Mouse (Mus musculus): ENCODE measurements around the gene Dus2. TPM values are rescaled to one million over a fixed set of nuclear protein-coding genes. Genes with fewer than 3 reads are reported as not detected.
A peak's percentile ranks its signal among the peaks of the same experiment; 100 is the strongest.

Gene Dus2
- polyA plus RNA-seq, 1 experiment: 19.8 TPM

DNA sequence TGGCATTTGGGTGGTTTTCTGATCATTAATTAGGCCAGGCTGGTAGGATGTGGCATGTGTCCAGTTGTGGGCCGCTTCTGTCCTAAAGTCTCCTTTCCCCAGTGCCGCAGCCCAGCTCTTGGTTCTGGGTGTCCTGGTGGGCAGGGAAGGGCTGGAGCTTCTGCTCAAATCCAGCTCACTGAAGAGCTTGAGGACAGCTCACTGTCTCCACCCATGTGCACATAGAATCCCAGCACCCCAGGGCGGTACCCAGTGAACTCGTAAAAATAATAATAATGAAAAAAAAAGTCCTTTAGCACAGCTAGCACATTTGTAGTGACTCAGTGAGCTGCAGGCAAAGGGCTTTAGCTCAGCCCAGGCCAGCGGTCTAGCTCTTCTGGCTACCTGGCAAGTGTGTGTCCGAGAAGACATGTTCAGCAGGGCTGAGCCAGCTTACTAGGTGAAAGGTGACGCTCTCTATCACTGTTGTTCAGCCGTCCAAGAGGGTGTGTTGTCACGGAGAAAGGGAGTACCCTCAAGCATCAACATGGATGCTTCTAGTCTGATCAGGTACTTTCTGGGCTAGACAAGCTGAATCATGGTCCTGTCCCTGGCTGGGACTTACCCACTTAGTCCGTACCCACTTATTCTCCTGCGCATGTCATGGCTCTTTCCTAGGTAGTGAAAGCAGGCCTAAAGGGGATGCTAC, 55.9 kb downstream of the Dus2 start:
- H3K27me3 ChIP-seq (ENCODE audit: control insufficient read depth, insufficient read depth, low read length): no peaks in the 10 kb centered on the region
- H3K4me1 ChIP-seq (replicated peaks; ENCODE audit: control insufficient read depth, insufficient read depth, low read length): peaks cover 15% of the 10 kb centered on the region
- WGBS: 98% methylated on average over 11 of the region's 11 CpGs
- H3K4me3 ChIP-seq (ENCODE audit: control insufficient read depth, insufficient read depth, low read length): no peak overlapping the region
- no peak overlapping the region for H3K27ac ChIP-seq (ENCODE audit: control insufficient read depth, insufficient read depth, low read length)
- TF ChIP-seq CTCF (IDR thresholded peaks at IDR 0.05; ENCODE audit: borderline replicate concordance, control insufficient read depth, extremely low read depth, insufficient read depth, low read length, poor library complexity): no peak
- no peak for TF ChIP-seq POLR2A (IDR thresholded peaks at IDR 0.05; ENCODE audit: control insufficient read depth, extremely low read depth, insufficient read depth, low read length, poor library complexity)
- H3K36me3 ChIP-seq (ENCODE audit: control insufficient read depth, insufficient read depth, low read length): no peaks in the 10 kb centered on the region
- DNase-seq: no peak

DNA sequence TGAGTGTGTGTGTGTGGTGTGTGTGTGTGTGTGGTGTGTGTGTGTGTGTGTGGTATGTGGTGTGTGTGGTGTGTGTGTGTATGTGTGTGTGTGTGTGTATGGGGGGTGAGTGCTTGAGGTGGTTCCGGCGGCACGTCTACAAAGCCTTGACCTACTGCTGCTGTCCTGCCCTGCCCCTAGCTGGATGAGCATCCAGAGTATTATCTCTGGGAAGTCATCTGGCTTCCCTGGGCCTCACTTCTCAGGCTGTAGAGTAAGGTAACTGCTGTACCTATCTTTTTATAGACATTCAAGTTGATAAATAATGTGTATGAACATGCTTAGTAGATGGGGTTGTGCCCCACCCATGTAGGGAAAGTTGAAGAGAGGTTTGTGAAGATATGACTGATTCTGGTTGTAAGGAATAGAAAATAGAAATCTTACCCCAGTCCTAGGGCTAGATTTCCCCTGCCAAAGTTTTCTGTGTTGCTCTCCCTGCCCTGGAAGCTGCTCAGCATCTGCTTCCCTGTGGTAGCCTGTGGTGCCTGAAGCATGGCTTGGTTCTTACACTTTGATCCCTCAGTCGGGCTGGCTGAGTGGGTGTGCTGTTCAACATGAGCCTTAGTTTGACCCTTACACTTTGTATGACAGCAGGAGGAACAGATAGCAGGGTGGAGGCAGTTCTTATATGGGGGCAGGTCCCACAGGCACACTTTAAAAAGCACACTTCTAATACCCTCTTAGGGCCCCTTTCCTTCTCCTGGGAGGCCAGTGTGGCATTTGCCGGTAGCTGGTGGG, 56.9 kb downstream of the Dus2 start:
- no peak for DNase-seq
- 89% methylated on average over 5 of the region's 5 CpGs for WGBS
- no peak overlapping the region for H3K27ac ChIP-seq (ENCODE audit: control insufficient read depth, insufficient read depth, low read length)

DNA sequence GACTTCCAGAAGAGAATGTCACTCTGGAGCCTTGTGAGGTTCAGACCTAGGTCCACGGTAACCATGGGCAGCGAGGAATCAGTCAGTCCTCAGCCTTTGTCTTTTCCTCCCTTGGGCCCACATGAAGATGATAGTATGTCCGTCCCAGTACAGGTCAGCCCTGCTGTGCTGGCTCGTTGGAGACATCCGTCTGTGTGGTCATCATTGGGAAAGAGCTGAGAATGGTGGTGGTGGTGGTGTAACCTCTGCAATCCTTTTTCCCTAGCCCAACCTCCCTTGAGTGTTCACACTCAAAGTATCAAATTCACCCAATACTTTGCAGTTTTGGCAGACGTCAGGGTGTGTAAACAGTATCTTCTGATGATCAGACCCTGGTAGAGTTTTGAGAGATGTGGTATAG, 58.7 kb downstream of the Dus2 start:
- DNase-seq: no peak
- Histone ChIP-seq H3K27ac (ENCODE audit: control insufficient read depth, insufficient read depth, low read length) (no peak overlapping the region), H3K36me3 (ENCODE audit: control insufficient read depth, insufficient read depth, low read length) (no peaks in the 10 kb centered on the region), H3K4me3 (ENCODE audit: control insufficient read depth, insufficient read depth, low read length) (no peak overlapping the region), H3K4me1 (replicated peaks; ENCODE audit: control insufficient read depth, insufficient read depth, low read length) (peaks cover 36% of the 10 kb centered on the region), H3K27me3 (ENCODE audit: control insufficient read depth, insufficient read depth, low read length) (no peaks in the 10 kb centered on the region)
- 96% methylated on average over 6 of the region's 6 CpGs for WGBS
- no peak for TF ChIP-seq POLR2A (IDR thresholded peaks at IDR 0.05; ENCODE audit: control insufficient read depth, extremely low read depth, insufficient read depth, low read length, poor library complexity)

More for the DNA sequence above, 56.9 kb downstream of the Dus2 start:
- Histone ChIP-seq H3K27me3 (ENCODE audit: control insufficient read depth, insufficient read depth, low read length) (no peaks in the 10 kb centered on the region), H3K4me1 (replicated peaks; ENCODE audit: control insufficient read depth, insufficient read depth, low read length) (peaks cover 25% of the 10 kb centered on the region), H3K36me3 (ENCODE audit: control insufficient read depth, insufficient read depth, low read length) (no peaks in the 10 kb centered on the region), H3K4me3 (ENCODE audit: control insufficient read depth, insufficient read depth, low read length) (no peak overlapping the region)
- TF ChIP-seq POLR2A (IDR thresholded peaks at IDR 0.05; ENCODE audit: control insufficient read depth, extremely low read depth, insufficient read depth, low read length, poor library complexity) (no peak), CTCF (IDR thresholded peaks at IDR 0.05; ENCODE audit: borderline replicate concordance, control insufficient read depth, extremely low read depth, insufficient read depth, low read length, poor library complexity) (no peak)

DNA sequence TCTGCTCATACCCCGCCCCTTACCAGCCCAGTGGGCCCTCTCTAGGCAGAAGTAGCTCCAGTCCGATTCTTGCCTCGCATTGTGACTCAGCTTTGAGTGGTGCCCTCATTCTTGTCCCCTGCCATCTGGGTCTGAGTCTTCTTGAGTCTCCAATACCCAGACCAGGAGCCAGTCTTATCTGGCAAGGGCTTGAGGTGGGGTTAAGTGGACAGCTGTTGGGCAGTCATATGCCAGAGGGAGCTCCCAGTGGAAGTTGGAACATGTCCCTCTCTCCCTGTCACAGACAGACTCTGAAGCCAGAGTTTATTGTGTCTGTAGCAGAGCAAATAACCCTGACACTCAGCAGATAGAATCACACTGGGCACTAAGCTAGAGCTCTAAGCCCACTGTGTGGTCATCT, 59.9 kb downstream of the Dus2 start:
- no peaks in the 10 kb centered on the region for H3K36me3 ChIP-seq (ENCODE audit: control insufficient read depth, insufficient read depth, low read length)
- H3K4me3 ChIP-seq (ENCODE audit: control insufficient read depth, insufficient read depth, low read length): no peak overlapping the region
- DNase-seq: no peak
- WGBS: 91% methylated on average over 3 of the region's 3 CpGs
- H3K27me3 ChIP-seq (ENCODE audit: control insufficient read depth, insufficient read depth, low read length): no peaks in the 10 kb centered on the region
- no peak for TF ChIP-seq CTCF (IDR thresholded peaks at IDR 0.05; ENCODE audit: borderline replicate concordance, control insufficient read depth, extremely low read depth, insufficient read depth, low read length, poor library complexity)
- TF ChIP-seq POLR2A (IDR thresholded peaks at IDR 0.05; ENCODE audit: control insufficient read depth, extremely low read depth, insufficient read depth, low read length, poor library complexity): no peak
- no peak overlapping the region; the same call in 1 of the 2 replicates for H3K27ac ChIP-seq (ENCODE audit: control insufficient read depth, insufficient read depth, low read length)
- peaks cover 47% of the 10 kb centered on the region for H3K4me1 ChIP-seq (replicated peaks; ENCODE audit: control insufficient read depth, insufficient read depth, low read length)

DNA sequence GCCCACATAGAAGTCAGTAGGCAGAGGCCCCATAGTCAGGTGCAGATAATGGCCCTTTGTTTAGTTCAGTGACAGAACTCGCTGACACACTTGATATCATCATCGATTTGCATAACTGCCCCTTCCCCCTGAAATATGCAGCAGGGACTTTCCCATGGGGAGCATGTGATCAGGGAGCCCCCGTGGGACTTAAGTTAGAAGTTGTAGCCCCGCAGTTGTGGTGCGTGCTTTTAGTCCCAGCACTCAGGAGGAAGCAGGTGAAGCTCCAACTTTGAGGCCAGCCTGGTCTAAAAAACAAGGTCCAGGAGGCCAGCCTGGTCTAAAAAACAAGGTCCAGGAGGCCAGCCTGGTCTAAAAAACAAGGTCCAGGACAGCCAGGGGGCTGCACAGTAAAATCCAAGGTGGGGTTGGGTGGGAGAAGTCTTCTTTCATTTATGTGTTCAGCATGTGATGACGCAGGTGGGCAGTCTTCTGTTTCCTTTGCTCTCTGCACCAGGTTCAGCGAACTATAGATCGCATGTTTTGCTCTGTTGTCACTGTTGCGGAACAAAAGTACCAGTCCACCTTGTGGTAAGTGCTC, 61.5 kb downstream of the Dus2 start:
- TF ChIP-seq POLR2A (IDR thresholded peaks at IDR 0.05; ENCODE audit: control insufficient read depth, extremely low read depth, insufficient read depth, low read length, poor library complexity): no peak
- TF ChIP-seq CTCF (IDR thresholded peaks at IDR 0.05; ENCODE audit: borderline replicate concordance, control insufficient read depth, extremely low read depth, insufficient read depth, low read length, poor library complexity): no peak
- no peak overlapping the region for H3K4me3 ChIP-seq (ENCODE audit: control insufficient read depth, insufficient read depth, low read length)

DNA sequence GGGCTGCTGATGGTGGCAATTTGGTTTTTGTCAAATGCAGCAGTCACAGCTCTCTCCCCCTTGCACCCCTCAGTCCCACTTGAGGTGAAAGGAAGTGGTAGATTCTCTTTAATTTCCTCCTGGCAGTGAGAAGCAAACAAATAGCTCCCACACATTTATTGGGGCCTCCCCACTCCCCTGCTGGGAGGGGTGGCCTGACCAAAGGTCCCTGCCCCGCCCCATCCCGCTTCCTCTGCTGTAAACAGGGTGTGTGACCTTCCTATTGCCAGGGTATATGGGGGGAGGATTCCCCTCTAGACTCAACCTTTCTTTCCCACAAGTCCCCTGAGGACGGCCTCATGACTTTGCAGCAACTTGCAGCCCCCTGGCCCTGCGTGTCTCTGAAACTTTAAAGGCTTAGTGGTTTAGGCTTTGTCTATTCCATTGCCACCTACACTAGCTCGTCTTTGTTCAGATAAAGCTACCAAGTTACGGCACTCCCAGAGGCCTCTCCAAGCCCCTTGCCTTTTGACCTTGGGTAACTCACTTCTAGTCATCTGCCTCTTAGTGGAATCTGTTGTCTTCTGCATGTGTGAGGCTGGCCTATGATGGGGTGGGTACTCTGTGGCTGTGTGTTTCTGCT, 63.2 kb downstream of the Dus2 start:
- H3K4me1 ChIP-seq (replicated peaks; ENCODE audit: control insufficient read depth, insufficient read depth, low read length): peaks cover 67% of the 10 kb centered on the region
- no peaks in the 10 kb centered on the region for H3K36me3 ChIP-seq (ENCODE audit: control insufficient read depth, insufficient read depth, low read length)
- WGBS: 6% methylated on average over 6 of the region's 6 CpGs
- DNase-seq: peak; percentile 84
- peak overlapping the region; percentile 94 for H3K27ac ChIP-seq (ENCODE audit: control insufficient read depth, insufficient read depth, low read length)
- no peaks in the 10 kb centered on the region for H3K27me3 ChIP-seq (ENCODE audit: control insufficient read depth, insufficient read depth, low read length)
- no peak overlapping the region for H3K4me3 ChIP-seq (ENCODE audit: control insufficient read depth, insufficient read depth, low read length)
- TF ChIP-seq CTCF (IDR thresholded peaks at IDR 0.05; ENCODE audit: borderline replicate concordance, control insufficient read depth, extremely low read depth, insufficient read depth, low read length, poor library complexity): no peak
- no peak for TF ChIP-seq POLR2A (IDR thresholded peaks at IDR 0.05; ENCODE audit: control insufficient read depth, extremely low read depth, insufficient read depth, low read length, poor library complexity)

More for the DNA sequence above, 61.5 kb downstream of the Dus2 start:
- Histone ChIP-seq H3K27ac (ENCODE audit: control insufficient read depth, insufficient read depth, low read length) (peak overlapping the region; percentile 94), H3K36me3 (ENCODE audit: control insufficient read depth, insufficient read depth, low read length) (no peaks in the 10 kb centered on the region), H3K4me1 (replicated peaks; ENCODE audit: control insufficient read depth, insufficient read depth, low read length) (peaks cover 59% of the 10 kb centered on the region), H3K27me3 (ENCODE audit: control insufficient read depth, insufficient read depth, low read length) (no peaks in the 10 kb centered on the region)
- DNase-seq: peak; percentile 47
- WGBS: 45% methylated on average over 9 of the region's 9 CpGs

Measured in thymus, adult 2 months (tissue).